Mouse (Mus musculus) ES-E14 (cell line): ENCODE results near the gene Grip2. TPM values are rescaled to one million over a fixed set of nuclear protein-coding genes. Genes with fewer than 3 reads are reported as not detected.

ENCODE experiments used
- DNase-seq: peaks from one replicate; pipeline ENCODE4 v3.0.0-alpha.2; 2013; ENCODE audit warnings: low read depth, low spot score
- H3K27ac ChIP-seq: 2 replicates; pipeline ENCODE4 v1.5.1; 2012; ENCODE audit warnings: low read depth, mild to moderate bottlenecking, low read length, moderate library complexity, mixed read lengths; ENCODE audit not compliant: poor library complexity, insufficient read depth, severe bottlenecking
- H3K36me3 ChIP-seq: 2 replicates; pipeline ENCODE4 v1.6.1; 2012; ENCODE audit warnings: mild to moderate bottlenecking, low read length, moderate library complexity, mixed read lengths; ENCODE audit not compliant: control insufficient read depth, poor library complexity, insufficient read depth, severe bottlenecking
- H3K4me1 ChIP-seq, 2 experiments: fragments of 150-350 bp in 1 of 2; sonication (generic) in 1 of 2; 2 replicates each; pipeline ENCODE4 v1.6.1; 2012; ENCODE audit warnings: low read length in 2 of 2, mild to moderate bottlenecking in 1 of 2, mixed read lengths in 1 of 2; ENCODE audit not compliant: control insufficient read depth in 2 of 2, insufficient read depth in 2 of 2, poor library complexity in 1 of 2
- H3K4me3 ChIP-seq, 2 experiments: fragments of 150-350 bp in 1 of 2; sonication (generic) in 1 of 2; 2 replicates each; pipeline ENCODE4 v1.5.1; 2012; ENCODE audit warnings: low read length in 2 of 2, low read depth in 1 of 2, mild to moderate bottlenecking in 1 of 2, mixed read lengths in 1 of 2; ENCODE audit not compliant: insufficient read depth in 1 of 2, poor library complexity in 1 of 2, severe bottlenecking in 1 of 2
- H3K9ac ChIP-seq: 2 replicates; pipeline ENCODE4 v1.6.1; 2012; ENCODE audit warnings: low read depth, mild to moderate bottlenecking, low read length, mixed read lengths; ENCODE audit not compliant: poor library complexity, insufficient read depth, severe bottlenecking
- H3K9me3 ChIP-seq: fragments of 150-350 bp; sonication (generic); 2 replicates; pipeline ENCODE4 v1.6.1; 2012; ENCODE audit warnings: low read depth, mild to moderate bottlenecking, low read length; ENCODE audit not compliant: control insufficient read depth, insufficient read depth
- CHD2 ChIP-seq: IDR thresholded peaks from 2 replicates; pipeline ENCODE4 v1.6.1; 2014; ENCODE audit warnings: mild to moderate bottlenecking, low read depth, low read length, inconsistent platforms
- HCFC1 ChIP-seq: IDR thresholded peaks from 2 replicates; pipeline ENCODE4 v1.6.1; 2012; ENCODE audit warnings: low read length, inconsistent platforms, borderline replicate concordance; ENCODE audit not compliant: insufficient read depth
- MAFK ChIP-seq: IDR thresholded peaks from 2 replicates; pipeline ENCODE4 v1.6.1; 2014; ENCODE audit warnings: mild to moderate bottlenecking, low read depth, low read length, inconsistent platforms; ENCODE audit not compliant: insufficient read depth
- ZC3H11A ChIP-seq: IDR thresholded peaks from 2 replicates; pipeline ENCODE4 v1.6.1; 2012; ENCODE audit warnings: low read depth, mild to moderate bottlenecking, inconsistent platforms, low read length, borderline replicate concordance
- ZNF384 ChIP-seq: IDR thresholded peaks from 2 replicates; pipeline ENCODE4 v1.6.1; 2012; ENCODE audit warnings: low read depth, low read length, inconsistent platforms
- in situ Hi-C, 2 experiments: fragments of 600-800 bp; cut with MboI; formaldehyde crosslinking; loops; one replicate each; pipeline ENCODE4 v1.15.1; 2025; ENCODE audit warnings: low sequenced_read_pairs in 2 of 2, inconsistent platforms in 1 of 2; ENCODE audit not compliant: unreplicated experiment in 2 of 2
- total RNA-seq: library from RNA; depleted of rRNA; stranded (reverse); fragments of 300-350 nt; gene quantifications from 2 replicates; pipeline ENCODE4 v1.2.3, GENCODE M21; 2012

Grip2 gene
- total RNA-seq, 1 experiment, result 0.58 TPM

- TF ChIP-seq MAFK (no peak), ZNF384 (no peak), HCFC1 (no peak), ZC3H11A (no peak), CHD2 (no peak)
- no peak for DNase-seq
Observed at GRCm38 (mm10) chr6:91773951-91774350, 53.1 kb downstream of the Grip2 start.

GRCm38 (mm10) chr6:91767550-91767949, 59.5 kb downstream of the Grip2 start:
- H3K4me3 ChIP-seq, result no peak overlapping the region
- in situ Hi-C loops, result no loop called here
- TF ChIP-seq HCFC1, result no peak
- TF ChIP-seq ZNF384, result no peak
- TF ChIP-seq ZC3H11A, result no peak
- TF ChIP-seq MAFK, result no peak
- TF ChIP-seq CHD2, result no peak
- no peaks in the 10 kb centered on the region for H3K9me3 ChIP-seq
- no peaks in the 10 kb centered on the region; a peak in 1 of 4 replicates for H3K4me1 ChIP-seq
- no peak overlapping the region for H3K9ac ChIP-seq
- no peaks in the 10 kb centered on the region; the same call in 1 of the 2 replicates for H3K36me3 ChIP-seq
- H3K27ac ChIP-seq, result no peak overlapping the region
- DNase-seq, result no peak

More at GRCm38 (mm10) chr6:91773951-91774350, 53.1 kb downstream of the Grip2 start:
- in situ Hi-C loops, result loop anchor here in 1 of 2 experiments (10.0 kb wide), 1 partner anchor 291 kb away; no protein-coding TSS in a partner anchor
- no peak overlapping the region for H3K9ac ChIP-seq
- H3K27ac ChIP-seq, result no peak overlapping the region
- H3K36me3 ChIP-seq, result no peaks in the 10 kb centered on the region
- no peak overlapping the region for H3K4me3 ChIP-seq
- H3K9me3 ChIP-seq, result no peaks in the 10 kb centered on the region
- no peaks in the 10 kb centered on the region; a peak in 1 of 4 replicates for H3K4me1 ChIP-seq

GRCm38 (mm10) chr6:91762051-91762742, 64.9 kb downstream of the Grip2 start:
- Histone ChIP-seq H3K9ac (no peak overlapping the region), H3K4me3 (no peak overlapping the region), H3K4me1 (peaks cover 0 to 11% of the 10 kb centered on the region in 2 experiments; a peak in 3 of 4 replicates), H3K36me3 (peaks cover 10% of the 10 kb centered on the region; the same call in 1 of the 2 replicates), H3K9me3 (no peaks in the 10 kb centered on the region), H3K27ac (no peak overlapping the region)
- TF ChIP-seq ZNF384 (no peak), CHD2 (no peak), HCFC1 (no peak), ZC3H11A (no peak), MAFK (no peak)
- in situ Hi-C loops, result no loop called here
- DNase-seq, result no peak

- H3K4me3 ChIP-seq, result no peak overlapping the region
- in situ Hi-C loops, result no loop called here
- no peaks in the 10 kb centered on the region for H3K9me3 ChIP-seq
- TF ChIP-seq ZNF384, result no peak
- TF ChIP-seq ZC3H11A, result no peak
- TF ChIP-seq HCFC1, result no peak
- no peak for TF ChIP-seq CHD2
- no peak for TF ChIP-seq MAFK
- H3K4me1 ChIP-seq, result peaks cover 0 to 21% of the 10 kb centered on the region in 2 experiments; a peak in 3 of 4 replicates
- no peak for DNase-seq
- H3K27ac ChIP-seq, result no peak overlapping the region
- peaks cover 59% of the 10 kb centered on the region for H3K36me3 ChIP-seq
- H3K9ac ChIP-seq, result no peak overlapping the region
Observed at GRCm38 (mm10) chr6:91754845-91755244, 72.2 kb downstream of the Grip2 start.
